Mouse (Mus musculus) embryonic facial prominence, embryonic 12.5 days (tissue): ENCODE measurements around the gene Daw1. TPM values are rescaled to one million over a fixed set of nuclear protein-coding genes. Genes with fewer than 3 reads are reported as not detected.

ENCODE experiments used
- ATAC-seq: fragments of 200-750 bp; cut with Nextera tagmentation; 2 replicates; pipeline ENCODE4 v1.8.0; 2017; ENCODE audit not compliant: insufficient number of reproducible peaks, insufficient read depth, low FRiP score, low TSS enrichment
- H3K27ac ChIP-seq: fragments of 300-500 bp; sonication (generic); 2 replicates; pipeline ENCODE4 v1.5.1; 2016; ENCODE audit warnings: mild to moderate bottlenecking
- H3K27me3 ChIP-seq: fragments of 300-500 bp; sonication (generic); 2 replicates; pipeline ENCODE4 v1.6.1; 2016; ENCODE audit warnings: mild to moderate bottlenecking, moderate library complexity
- H3K36me3 ChIP-seq: fragments of 300-500 bp; sonication (generic); 2 replicates; pipeline ENCODE4 v1.6.1; 2016; ENCODE audit warnings: mild to moderate bottlenecking
- H3K4me1 ChIP-seq: fragments of 300-500 bp; sonication (generic); 2 replicates; pipeline ENCODE4 v1.6.1; 2016
- H3K4me2 ChIP-seq: fragments of 300-500 bp; sonication (generic); replicated peaks from 2 replicates; pipeline ENCODE4 v1.6.1; 2016; ENCODE audit warnings: mild to moderate bottlenecking, moderate library complexity
- H3K4me3 ChIP-seq: fragments of 300-500 bp; sonication (generic); 2 replicates; pipeline ENCODE4 v1.5.1; 2016; ENCODE audit warnings: mild to moderate bottlenecking
- H3K9ac ChIP-seq: fragments of 300-500 bp; sonication (generic); 2 replicates; pipeline ENCODE4 v1.6.1; 2016; ENCODE audit warnings: mild to moderate bottlenecking, moderate library complexity
- H3K9me3 ChIP-seq: fragments of 300-500 bp; sonication (generic); 2 replicates; pipeline ENCODE4 v1.6.1; 2016; ENCODE audit warnings: mild to moderate bottlenecking, moderate library complexity
- WGBS: fragments of 180-500 bp; shearing (Covaris S2); methylation state at CpG from one replicate; pipeline ENCODE4 v1.1.7; 2016; 5-methylcytosine and 5-hydroxymethylcytosine counted together
- polyA plus RNA-seq: library from polyadenylated mRNA; unstranded; fragments of >200 nt; fragmentation: Nextera tagmentation; extraction: Ambion mirVana; gene quantifications from 2 replicates; pipeline ENCODE4 v1.2.1, GENCODE M21; 2016

Daw1 gene
- polyA plus RNA-seq, 1 experiment from 2014 or later: 0.12 TPM

DNA sequence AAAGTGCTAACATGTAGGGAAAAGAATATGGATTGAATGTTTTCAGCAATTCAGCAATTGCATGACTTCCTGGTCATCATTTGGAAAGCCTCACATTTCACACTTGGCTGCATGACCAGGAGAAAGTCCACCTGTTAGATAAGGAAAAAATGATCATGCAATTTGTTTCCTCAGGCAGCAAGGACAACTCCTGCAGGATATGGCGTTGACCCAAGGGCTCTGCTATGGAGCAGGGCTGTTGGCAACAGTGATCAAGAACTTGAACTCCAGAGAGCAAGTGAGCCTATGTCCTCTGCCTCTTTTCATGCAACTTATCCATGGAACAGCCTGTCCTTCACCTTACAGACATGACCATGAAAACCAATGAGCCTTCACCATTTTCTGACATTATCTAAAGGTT, 50.4 kb downstream of the Daw1 start:
- no peak overlapping the region for H3K4me2 ChIP-seq
- WGBS: 90% methylated on average over 1 of the region's 1 CpGs
- no peaks in the 10 kb centered on the region for H3K4me1 ChIP-seq
- ATAC-seq: no peak
- no peak overlapping the region for H3K9ac ChIP-seq
- no peak overlapping the region for H3K27ac ChIP-seq
- no peaks in the 10 kb centered on the region for H3K9me3 ChIP-seq
- no peak overlapping the region for H3K4me3 ChIP-seq
- no peaks in the 10 kb centered on the region for H3K27me3 ChIP-seq
- no peaks in the 10 kb centered on the region for H3K36me3 ChIP-seq

DNA sequence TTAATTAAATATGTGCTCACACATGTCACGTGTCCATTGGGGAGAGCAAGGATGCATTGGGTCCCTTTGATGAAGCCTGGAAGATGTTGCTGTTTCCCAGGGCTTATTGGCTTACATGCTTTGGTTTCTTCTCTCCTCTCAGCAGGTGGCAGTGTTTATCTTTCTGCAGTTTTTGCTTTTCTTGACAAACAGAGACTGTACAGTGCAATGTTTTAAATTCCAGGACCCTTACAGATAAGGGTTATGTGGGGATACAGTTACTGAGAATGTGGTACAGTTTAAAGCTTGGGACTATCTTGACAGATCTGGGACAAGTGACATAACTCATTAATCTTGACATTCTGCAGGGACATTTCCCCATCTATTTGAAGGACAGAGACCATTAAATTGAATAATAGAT, 58.7 kb downstream of the Daw1 start:
- ATAC-seq: no peak
- Histone ChIP-seq H3K4me3 (no peak overlapping the region), H3K9ac (no peak overlapping the region), H3K27ac (no peak overlapping the region), H3K9me3 (no peaks in the 10 kb centered on the region), H3K4me2 (no peak overlapping the region), H3K36me3 (no peaks in the 10 kb centered on the region), H3K4me1 (no peaks in the 10 kb centered on the region), H3K27me3 (no peaks in the 10 kb centered on the region)
- WGBS: 28% methylated on average over 1 of the region's 1 CpGs

DNA sequence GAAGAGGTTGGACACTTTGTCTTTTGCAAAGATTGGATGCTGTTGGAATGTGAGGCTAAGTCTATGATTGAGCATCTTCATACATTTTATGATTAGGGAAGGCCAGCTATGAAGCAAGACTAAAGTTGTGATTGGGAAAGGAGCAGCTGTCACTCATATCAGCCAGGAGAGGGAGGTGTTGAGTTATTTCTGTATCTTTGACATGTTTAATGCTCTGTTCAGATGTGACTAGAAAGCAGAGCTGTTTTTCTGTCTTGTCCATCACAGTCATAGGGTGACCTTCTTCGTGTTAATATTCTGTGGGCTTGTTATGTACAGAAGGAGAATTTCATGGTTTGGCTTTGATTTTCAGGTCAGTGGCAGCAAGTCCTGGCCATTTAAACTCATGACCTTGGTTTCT, 63.5 kb downstream of the Daw1 start:
- ATAC-seq: no peak
- Histone ChIP-seq H3K4me3 (no peak overlapping the region), H3K4me1 (no peaks in the 10 kb centered on the region), H3K9me3 (no peaks in the 10 kb centered on the region), H3K27me3 (no peaks in the 10 kb centered on the region), H3K9ac (no peak overlapping the region), H3K27ac (no peak overlapping the region), H3K36me3 (no peaks in the 10 kb centered on the region), H3K4me2 (no peak overlapping the region)
- WGBS: 64% methylated on average over 1 of the region's 1 CpGs

DNA sequence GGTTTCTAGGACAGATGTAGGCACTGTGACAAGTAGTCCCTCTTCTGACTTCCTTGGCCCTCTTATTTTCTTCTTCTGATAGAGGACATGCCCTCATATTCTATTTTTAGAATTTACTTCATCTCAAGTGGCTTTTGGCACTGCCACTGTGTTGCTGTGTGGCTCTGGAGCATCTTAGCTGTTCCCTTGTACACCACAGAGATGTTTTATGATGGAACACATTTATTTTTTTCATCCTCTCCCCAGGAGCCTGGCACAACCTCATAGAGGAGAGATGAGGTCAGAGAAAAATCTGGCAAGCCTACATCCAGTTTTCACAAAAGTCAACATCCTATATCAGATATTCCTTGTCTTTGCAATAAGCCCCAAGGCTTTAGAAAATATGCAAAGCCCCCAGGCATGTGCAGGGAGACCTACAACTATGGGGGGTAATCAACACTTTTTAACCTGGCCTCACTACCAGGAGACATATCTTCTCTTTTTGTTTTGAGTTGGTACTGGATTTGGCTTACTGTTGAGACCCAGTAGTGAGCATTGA, 64.9 kb downstream of the Daw1 start:
- Histone ChIP-seq H3K4me2 (no peak overlapping the region), H3K9ac (no peak overlapping the region), H3K4me3 (no peak overlapping the region), H3K4me1 (no peaks in the 10 kb centered on the region), H3K27ac (no peak overlapping the region), H3K27me3 (no peaks in the 10 kb centered on the region), H3K9me3 (no peaks in the 10 kb centered on the region), H3K36me3 (no peaks in the 10 kb centered on the region)
- ATAC-seq: no peak

- no peak overlapping the region for H3K4me2 ChIP-seq
- H3K9me3 ChIP-seq: no peaks in the 10 kb centered on the region
- H3K9ac ChIP-seq: no peak overlapping the region
- ATAC-seq: no peak
- H3K4me1 ChIP-seq: no peaks in the 10 kb centered on the region
- H3K4me3 ChIP-seq: no peak overlapping the region
- H3K27me3 ChIP-seq: no peaks in the 10 kb centered on the region
- no peaks in the 10 kb centered on the region for H3K36me3 ChIP-seq
- H3K27ac ChIP-seq: no peak overlapping the region
- 79% methylated on average over 3 of the region's 3 CpGs for WGBS
These were observed 68.4 kb downstream of the Daw1 start for GRCm38 (mm10) chr1:83227946-83228345.

DNA sequence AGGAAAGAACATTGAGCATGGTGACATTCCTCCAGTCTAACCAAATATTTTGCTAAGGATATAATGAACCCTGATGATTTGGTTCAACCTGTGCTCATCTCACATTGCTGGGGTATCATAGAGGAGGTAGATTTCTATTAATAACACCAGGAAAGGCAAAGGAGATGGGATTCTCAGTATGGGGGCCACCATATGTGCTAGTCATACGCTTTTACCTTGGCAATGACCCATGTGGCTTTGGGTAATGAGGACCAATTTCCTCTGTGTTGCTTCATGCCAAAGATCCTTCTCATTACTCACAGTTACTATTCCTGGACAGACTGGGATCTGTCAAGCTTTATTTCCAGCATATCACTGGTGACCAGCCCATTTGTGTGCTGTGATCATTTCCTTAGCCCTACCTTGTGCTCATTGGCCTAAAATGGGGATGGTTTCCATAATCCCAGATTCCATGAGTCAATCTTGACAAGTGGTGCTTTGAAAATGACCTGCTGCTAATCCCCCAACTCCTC, 88.7 kb downstream of the Daw1 start:
- no peaks in the 10 kb centered on the region for H3K36me3 ChIP-seq
- no peak for ATAC-seq
- no peaks in the 10 kb centered on the region for H3K27me3 ChIP-seq
- 74% methylated on average over 1 of the region's 1 CpGs for WGBS
- no peak overlapping the region for H3K27ac ChIP-seq
- no peak overlapping the region for H3K4me2 ChIP-seq
- H3K9ac ChIP-seq: no peak overlapping the region
- no peak overlapping the region for H3K4me3 ChIP-seq
- H3K4me1 ChIP-seq: no peaks in the 10 kb centered on the region
- no peaks in the 10 kb centered on the region for H3K9me3 ChIP-seq

DNA sequence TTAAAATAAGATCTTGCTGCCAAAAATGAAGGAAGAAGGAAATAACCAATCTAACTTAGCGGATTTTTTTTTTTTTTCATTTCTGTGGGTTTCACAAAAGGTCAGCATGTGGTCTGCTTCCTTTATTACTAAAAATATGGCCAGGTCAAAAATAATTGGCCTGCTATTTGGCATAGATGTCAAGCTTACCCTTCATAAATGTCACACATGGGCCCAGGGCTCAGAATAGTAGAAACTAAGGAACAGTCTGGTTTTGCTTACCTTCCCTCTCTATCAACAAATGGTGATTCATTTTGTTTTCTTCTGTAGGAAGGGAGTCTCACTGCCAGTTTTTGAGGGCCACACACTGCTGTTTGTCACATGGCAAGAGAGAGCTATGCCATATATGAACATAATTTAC, 92.2 kb downstream of the Daw1 start:
- ATAC-seq: no peak
- WGBS: 80% methylated on average over 1 of the region's 1 CpGs
- no peak overlapping the region for H3K4me3 ChIP-seq

More for the DNA sequence above, 92.2 kb downstream of the Daw1 start:
- H3K4me1 ChIP-seq: no peaks in the 10 kb centered on the region
- no peak overlapping the region for H3K9ac ChIP-seq
- H3K9me3 ChIP-seq: no peaks in the 10 kb centered on the region
- H3K27me3 ChIP-seq: no peaks in the 10 kb centered on the region
- no peak overlapping the region for H3K27ac ChIP-seq
- no peak overlapping the region for H3K4me2 ChIP-seq
- H3K36me3 ChIP-seq: no peaks in the 10 kb centered on the region

Other genes starting within 250 kb of the Daw1 start
- gene A030005L19Rik, start 246.4 kb upstream of the Daw1 start, polyA plus RNA-seq: 0.39 TPM in 1 of 2 replicates, not detected in the other
- gene A030014E15Rik, start 234.8 kb upstream of the Daw1 start, polyA plus RNA-seq: not detected in 2 replicates
- not detected in 2 replicates for gene Gm6217, start 228.4 kb upstream of the Daw1 start, polyA plus RNA-seq
- gene A030003K21Rik, start 216.4 kb upstream of the Daw1 start, polyA plus RNA-seq: not detected in 2 replicates
- not detected in 2 replicates for gene Gm7544, start 203.7 kb upstream of the Daw1 start, polyA plus RNA-seq
- gene Gm47955, start 199.5 kb upstream of the Daw1 start, polyA plus RNA-seq: not detected in 2 replicates
- not detected in 2 replicates for gene Gm47959, start 159.2 kb upstream of the Daw1 start, polyA plus RNA-seq
- gene Slc19a3, start 121.3 kb upstream of the Daw1 start, polyA plus RNA-seq: 0.20 and 0.32 TPM in 2 replicates
- gene Krtap28-10, start 117.3 kb upstream of the Daw1 start, polyA plus RNA-seq: not detected in 2 replicates
- not detected in 2 replicates for gene Gm47969, start 114.8 kb upstream of the Daw1 start, polyA plus RNA-seq
- not detected in 2 replicates for gene A030005K14Rik, start 100.4 kb upstream of the Daw1 start, polyA plus RNA-seq
- gene Krtap28-13, start 98.8 kb upstream of the Daw1 start, polyA plus RNA-seq: not detected in 2 replicates
- 0.22 TPM in 1 of 2 replicates, not detected in the other for gene Ccl20, start 43.0 kb upstream of the Daw1 start, polyA plus RNA-seq
- gene Sphkap, start 248.4 kb downstream of the Daw1 start, polyA plus RNA-seq: 1.1 and 1.3 TPM in 2 replicates